Mouse (Mus musculus) bone marrow, adult 2 months (tissue): ENCODE measurements around the gene Atg5.

ENCODE experiments used
- CTCF ChIP-seq: fragments of 200-500 bp; IDR thresholded peaks from 2 replicates; pipeline ENCODE4 v1.5.1; 2011; ENCODE audit warnings: low read length, control low read depth; ENCODE audit not compliant: control insufficient read depth, insufficient read depth
- POLR2A ChIP-seq: fragments of 200-500 bp; IDR thresholded peaks from 2 replicates; pipeline ENCODE4 v1.6.1; 2011; ENCODE audit warnings: low read depth, mild to moderate bottlenecking, control low read depth, low read length, borderline replicate concordance; ENCODE audit not compliant: control insufficient read depth

DNA sequence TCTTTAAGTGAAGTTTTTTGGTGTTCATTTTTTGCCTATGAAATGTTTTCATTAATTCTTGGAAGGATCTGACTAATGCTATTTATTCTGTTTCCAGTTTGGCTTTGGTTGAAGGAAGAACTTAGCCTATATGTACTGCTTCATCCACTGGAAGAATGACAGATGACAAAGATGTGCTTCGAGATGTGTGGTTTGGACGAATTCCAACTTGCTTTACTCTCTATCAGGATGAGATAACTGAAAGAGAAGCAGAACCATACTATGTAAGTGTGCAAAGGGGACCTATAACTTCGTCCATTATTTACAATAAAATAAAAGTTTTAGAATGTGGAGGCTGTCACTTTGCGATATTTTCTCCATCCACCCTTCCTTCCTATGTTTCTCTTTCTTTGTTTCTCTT, 17.8 kb downstream of the Atg5 start:
- TF ChIP-seq POLR2A (no peak), CTCF (no peak)
